Mouse (Mus musculus): ENCODE data around the gene Prmt1. TPM values are rescaled to one million over a fixed set of nuclear protein-coding genes. Genes with fewer than 3 reads are reported as not detected.

Prmt1 gene
- total RNA-seq, 2 experiments from 2014 or later: 380 to 390 TPM

DNA sequence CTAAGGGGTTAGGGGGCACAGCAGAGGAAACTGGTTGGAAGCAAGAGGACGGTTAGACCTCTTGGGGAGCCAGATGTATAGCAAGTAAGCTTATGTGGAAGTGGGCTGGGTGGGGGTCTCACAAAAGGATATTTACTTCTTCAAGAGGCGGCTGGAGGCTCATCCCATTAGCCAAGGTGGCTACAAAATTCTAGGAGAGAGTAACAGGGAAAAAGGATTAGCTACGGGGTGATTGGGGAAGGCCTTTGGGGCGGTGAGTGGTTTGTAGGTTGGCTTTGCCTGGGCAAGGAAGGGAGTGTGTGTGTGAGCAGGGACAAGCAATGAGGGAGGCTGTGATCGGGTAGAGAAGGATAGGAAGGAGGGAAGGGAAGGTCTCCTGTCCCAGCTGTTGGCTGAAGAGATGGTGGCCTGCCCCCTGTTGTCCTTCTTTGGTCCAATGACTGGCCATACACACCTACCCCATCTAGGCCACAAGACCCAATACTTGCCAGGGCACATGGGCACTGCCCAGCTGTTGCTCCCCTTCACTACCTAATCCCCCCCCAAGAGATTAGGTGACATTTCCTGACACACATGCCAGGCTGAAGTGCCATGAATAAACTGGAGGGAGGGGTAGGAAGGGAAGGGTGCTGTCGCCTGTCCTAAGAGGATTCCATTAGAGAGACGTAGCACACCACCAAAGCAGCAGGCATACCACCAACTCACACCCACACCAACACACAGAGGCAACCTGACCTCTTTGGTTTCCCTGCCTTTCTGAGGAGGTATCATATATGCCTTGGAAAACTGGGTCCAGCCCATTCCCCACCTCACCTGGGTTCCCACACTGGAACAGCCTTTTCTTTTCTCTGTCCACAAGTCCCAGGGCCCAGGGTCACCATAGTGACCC lies 2.2 kb downstream of the Prmt1 start:
- no peak for DNase-seq (ENCODE audit: low spot score in 2 of 2)

DNA sequence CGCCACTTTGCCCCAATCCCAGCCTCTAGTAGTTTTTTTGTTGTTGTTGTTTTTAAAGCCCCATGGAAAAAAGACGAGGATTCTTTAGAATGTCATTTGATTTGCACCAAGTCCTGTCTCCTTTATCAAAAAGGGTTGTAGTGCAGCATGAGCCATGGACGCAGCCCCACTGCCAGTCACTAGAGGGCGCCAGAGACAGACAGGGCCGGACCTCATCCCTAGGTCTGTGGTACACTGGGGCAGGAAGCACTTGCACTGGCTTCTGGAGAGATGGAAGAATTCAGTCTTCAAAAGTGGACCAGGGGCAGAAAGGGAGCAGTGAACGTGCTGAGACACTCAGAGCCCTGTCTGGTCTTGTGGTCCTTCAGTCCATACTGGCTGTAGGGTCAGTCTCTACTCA lies 3.3 kb downstream of the Prmt1 start:
- DNase-seq (ENCODE audit: low spot score in 2 of 2): peak; percentile 75 to 80

DNA sequence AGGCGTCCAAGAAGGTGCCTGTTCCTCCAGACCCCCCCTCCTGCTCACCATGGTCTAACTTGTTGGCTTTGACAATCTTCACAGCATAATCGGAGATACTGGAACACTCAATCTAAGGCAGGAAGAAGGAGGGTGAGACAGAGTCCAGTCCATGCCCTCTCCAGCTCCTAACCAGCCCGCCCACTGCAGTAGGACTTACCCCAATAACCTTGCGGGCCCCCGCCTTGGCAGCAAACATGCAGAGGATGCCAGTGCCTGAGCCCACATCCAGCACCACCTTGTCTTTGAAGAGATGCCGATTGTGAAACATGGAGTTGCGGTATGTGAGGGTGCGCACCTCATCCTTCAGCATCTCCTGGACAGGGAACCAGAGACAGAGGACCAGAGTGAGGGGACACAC lies 4.8 kb downstream of the Prmt1 start:
- DNase-seq (ENCODE audit: low spot score in 2 of 2): no peak

DNA sequence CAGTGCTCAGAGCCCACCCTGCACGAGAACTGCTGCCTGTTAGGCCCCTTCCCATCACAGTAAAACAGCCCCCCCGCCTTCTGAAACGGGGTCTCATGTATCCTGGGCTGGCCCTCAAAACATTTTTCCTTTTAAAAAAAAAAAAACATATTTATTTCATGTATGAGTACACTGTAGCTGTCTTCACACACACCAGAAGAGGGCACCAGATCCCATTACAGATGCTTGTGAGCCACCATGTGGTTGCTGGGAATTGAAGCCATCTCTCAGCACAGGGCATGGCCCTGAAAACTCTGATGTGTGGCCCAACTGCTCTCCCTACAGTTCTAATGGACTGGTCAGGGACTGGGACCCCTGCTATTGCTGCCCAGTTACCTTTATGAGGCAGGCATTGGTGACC lies 8.1 kb downstream of the Prmt1 start:
- DNase-seq (ENCODE audit: low spot score in 2 of 2): no peak

DNA sequence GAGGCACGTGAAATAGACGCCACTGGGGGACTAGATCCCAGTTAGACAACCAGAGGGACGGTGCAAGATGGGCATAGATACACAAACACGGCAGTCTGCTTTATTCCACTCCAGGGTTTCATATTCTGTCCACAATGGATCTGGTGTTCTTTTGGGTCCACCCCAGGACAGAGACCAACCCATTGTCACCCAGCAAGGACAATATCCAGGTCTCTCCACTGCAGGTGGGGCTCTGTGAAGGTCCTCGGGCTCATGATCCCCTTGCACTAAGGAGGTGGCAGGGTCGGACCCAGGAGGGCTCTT lies 11.3 kb downstream of the Prmt1 start:
- no peak for DNase-seq (ENCODE audit: low spot score in 2 of 2)

DNA sequence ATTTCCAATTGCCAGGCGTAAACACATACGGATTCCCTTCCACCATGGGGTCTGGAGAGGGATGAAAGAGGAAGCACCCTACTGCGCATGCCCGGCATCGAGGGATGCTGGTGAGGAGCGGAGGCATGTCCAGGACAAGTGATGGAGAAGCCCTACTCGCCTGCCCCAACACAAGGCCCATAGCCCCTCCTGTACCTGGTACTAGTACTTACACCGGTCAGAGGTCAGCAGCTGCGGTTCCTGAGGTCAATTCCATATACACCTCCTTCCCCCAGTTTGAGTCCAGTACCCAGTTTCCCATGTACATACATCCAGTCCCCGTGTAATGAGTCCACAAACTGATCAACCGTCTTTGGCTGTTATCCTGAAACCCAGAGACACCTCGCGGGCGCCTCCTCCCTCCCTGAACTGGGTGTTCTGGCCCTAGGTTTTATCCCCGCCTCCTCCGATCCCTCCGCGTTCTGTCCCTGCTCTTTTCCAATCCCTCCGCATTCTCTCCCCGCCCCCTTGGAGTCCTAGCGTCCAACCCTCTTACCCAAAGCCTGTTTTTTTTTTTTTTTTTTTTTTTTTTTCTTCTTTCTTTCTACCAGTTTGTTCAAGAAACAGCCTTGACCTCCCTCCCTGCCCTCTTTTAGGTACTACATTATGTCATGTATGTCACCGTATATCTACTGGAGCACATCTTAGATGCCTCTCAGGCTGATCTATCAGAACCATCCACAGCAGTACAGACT lies 11.8 kb downstream of the Prmt1 start, which contains the start of gene Cpt1c:
Gene Cpt1c, minus strand, starts transcription at position 469 of the 734 bp plus-strand sequence.
- peak; percentile 47 to 59 for DNase-seq (ENCODE audit: low spot score in 2 of 2)

DNA sequence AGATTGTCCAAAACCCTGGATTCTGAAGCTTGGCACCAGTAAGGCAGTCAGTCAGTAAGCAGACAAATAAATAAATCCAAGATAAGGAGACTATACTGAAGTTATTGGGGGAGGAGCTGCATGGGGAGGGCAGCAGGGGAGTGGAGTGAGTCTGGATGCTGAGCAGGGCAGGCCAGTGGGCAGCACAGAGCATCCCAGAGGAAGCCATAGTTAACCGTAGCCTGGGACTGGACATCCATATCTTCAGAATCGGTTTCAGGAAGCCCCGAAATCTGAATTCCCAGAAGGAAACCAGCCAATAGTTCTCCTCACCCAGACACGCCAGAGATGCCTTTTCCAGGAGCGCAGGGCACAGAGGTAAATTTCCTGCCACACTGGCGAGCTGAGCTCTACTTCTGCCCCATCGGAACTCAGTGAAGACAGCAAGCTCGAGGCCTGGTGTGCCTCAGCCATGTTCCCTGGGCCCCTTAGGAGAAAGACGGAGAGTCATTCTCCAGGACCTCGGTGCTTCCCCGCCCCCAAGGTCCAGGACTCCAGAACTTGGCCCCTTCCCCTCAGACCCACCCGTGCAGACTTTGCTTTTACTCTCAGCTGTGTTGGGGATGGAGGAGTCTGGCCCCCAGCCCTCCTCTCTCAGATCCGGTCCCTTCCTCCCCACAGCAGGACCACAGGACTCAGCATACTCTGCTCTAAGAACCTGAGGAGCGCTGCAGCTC lies 12.8 kb downstream of the Prmt1 start:
- DNase-seq (ENCODE audit: low spot score in 2 of 2): no peak

DNA sequence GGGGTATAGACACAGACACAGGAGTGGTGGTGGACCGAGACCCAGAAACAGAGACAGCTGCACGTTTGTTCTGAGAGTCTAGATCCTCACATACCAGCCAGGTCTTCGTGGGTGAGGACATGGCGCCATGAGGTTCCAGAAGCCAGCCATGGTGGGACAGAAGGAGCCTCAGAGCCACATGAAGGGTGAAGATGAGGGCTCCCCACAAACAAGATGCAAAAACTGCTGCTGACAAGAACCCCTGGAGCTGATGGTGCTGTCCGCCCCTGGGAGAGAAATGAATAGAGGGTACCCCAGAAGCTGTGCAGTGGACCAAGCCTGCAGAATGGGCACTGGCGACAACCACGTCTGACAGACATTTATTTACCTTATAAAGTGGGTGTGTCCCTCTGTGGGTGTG lies 15.2 kb downstream of the Prmt1 start:
- no peak for DNase-seq (ENCODE audit: low spot score in 2 of 2)

DNA sequence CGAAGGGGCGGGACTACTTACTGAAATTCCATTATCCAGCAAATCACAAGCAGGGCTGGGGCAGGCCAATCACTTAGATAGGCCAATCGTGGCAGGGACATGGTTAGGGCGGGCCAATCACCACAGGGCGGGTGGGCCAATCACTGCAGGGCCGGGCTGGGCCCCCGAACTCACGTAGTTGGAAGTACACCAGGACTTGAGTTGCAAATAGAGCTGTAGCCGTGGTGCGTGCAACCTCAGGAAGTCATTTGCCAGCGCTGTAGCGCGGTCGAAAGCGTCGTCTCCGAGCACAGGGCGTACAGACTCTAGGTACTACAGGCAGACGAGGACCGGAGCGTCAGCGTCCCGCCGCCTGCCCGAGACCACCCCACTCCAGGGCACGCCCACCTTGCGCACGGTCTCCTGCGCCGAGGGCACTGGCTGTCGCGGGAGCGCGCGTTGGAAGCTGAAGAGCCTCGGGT lies 16.1 kb downstream of the Prmt1 start:
- peak; percentile 64 to 77 for DNase-seq (ENCODE audit: low spot score in 2 of 2)

DNA sequence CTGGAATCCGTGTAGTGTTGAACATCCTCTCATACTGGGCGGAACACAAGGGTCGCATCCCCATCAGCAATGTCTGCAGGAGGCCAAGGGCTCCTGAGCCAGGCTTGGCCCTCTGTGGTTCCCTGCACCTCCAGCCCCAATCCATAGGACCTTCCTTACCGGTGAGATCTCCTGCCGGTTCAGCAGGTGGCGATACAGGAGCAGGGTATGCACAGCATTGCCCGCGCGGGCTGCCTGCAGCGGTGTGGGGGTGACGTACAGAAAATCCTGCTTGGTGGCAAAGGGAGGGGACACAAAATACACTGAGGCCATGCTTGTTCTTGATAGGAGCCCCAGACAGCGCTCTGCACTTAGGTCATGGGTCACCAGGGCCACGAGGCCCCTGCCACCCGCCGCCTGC lies 19.7 kb downstream of the Prmt1 start:
- no peak for DNase-seq (ENCODE audit: low spot score in 2 of 2)

DNA sequence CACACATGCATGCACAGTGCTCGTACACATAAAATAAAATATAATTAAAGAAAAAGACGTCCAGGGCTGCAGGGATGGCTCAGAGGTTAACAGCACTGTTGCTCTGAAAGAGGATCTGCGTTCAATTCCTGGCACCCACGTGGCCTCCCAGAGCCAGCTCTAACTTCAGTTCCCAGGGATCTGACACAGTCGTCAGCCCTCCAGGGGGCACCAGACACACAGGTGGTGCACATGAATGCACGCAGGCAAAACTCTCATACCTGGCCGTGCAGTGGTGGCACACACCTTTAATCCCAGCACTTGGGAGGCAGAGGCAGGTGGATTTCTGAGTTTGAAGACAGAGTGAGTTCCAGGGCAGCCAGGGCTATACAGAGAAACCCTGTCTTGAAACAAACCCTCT lies 20.4 kb downstream of the Prmt1 start:
- DNase-seq (ENCODE audit: low spot score in 2 of 2): no peak

DNA sequence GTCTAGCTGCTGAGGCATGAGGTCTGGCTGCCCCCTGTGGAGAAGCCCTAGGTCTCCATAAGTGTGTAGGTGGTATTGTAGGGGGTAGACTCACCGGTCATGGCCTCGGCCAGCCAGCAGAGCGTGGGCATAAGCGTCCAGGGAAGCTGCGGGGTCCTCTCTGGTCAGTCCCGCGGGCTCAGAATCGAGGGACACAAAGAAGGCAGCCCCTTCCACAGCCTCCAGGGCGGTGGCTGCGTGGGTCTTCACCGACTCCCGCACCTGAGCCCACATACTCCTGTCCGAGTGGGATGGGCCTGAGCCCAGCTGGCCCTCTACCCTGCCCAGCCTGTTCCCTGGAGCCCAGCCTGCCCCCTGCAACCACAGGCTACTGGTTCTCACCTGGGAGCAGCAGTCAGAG lies 21.4 kb downstream of the Prmt1 start:
- DNase-seq (ENCODE audit: low spot score in 2 of 2): no peak

DNA sequence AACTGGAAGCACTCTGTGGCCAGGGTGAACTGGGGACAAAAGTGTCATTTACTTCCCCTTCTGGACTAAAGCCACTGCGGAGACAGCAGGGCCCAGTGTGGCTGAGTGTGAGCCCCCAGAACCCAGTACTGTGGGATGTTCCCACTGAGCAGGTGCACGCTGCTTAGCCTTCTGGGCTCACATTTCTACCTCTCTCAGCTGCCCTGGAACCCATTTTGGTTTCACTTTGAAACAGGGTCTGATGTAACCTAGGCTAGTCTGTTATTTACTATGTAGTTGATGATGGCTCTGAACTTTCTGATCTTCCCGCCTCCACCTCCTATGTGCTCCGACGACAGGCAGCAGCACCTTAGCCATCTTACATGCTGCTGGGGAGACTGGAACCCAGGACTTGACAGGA lies 23.5 kb downstream of the Prmt1 start:
- no peak for DNase-seq (ENCODE audit: low spot score in 2 of 2)

DNA sequence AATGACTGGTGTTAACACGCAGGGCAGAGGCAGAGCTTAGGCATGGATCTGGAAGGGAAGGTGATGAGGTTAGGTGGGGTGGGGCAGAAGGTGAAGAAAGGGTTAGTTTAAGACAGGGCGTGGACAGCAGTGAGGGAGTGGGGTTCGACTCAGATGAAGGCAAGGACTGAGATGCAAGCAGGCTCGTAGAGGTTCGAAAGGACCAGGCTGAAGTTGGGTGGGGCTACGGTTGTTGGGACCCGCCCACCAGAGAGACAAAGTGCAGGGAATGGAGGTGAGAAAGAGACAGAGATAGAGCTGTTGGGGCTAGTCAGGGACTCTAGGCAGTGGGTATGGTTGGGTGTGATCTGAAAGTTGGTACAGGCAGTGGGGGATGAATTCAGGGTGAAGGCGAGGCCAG lies 24.0 kb downstream of the Prmt1 start:
- DNase-seq (ENCODE audit: low spot score in 2 of 2): no peak

DNA sequence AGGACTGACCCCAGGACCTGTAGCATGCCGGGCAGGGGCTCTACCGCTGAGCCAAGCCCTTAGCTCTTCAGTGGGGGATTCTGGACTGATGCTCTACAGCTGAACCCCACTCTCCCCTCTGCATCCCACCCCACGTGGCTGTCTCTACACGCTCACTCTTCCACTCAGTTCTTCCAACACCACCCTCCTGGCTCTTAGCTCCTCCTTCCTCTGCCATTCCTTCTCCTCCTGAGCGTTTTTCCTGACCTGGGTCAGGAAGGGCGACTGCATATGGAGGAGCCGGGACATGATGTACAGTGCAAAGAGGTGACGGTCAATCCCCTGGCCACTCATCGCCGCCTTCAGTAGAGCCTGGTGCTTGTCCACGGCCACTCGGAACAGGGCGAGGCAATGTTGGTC lies 25.9 kb downstream of the Prmt1 start:
- DNase-seq (ENCODE audit: low spot score in 2 of 2): no peak

DNA sequence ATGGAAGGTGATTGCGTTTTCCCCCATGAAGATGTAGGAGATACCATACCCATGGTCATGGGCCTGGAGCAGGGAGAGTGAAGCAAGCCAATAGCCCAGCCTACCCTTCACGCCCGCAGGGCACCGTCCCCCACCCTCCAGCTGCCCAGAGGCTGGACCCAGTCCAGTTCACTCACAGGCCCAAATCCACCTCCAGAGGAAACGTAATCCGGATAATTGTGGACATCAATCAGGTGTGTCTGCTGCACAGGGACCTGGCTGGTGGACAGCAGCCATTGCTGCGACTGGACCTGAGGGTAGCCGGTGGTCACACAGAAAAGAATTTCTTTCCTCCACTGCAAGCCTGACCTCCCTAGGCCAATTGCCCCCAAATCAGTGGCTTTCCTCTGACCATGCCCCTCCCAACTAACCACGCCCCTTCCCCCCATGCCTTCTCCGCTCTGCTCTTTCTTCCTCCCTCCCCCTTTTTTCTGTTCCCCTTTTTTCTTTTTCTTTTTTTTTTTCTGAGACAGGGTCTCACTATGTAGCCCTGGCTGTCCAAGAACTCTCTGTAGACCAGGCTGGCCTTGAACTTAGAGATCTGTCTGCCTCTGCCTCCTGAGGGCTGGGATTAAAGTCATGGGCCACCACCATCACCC lies 26.4 kb downstream of the Prmt1 start:
- no peak for DNase-seq (ENCODE audit: low spot score in 2 of 2)

DNA sequence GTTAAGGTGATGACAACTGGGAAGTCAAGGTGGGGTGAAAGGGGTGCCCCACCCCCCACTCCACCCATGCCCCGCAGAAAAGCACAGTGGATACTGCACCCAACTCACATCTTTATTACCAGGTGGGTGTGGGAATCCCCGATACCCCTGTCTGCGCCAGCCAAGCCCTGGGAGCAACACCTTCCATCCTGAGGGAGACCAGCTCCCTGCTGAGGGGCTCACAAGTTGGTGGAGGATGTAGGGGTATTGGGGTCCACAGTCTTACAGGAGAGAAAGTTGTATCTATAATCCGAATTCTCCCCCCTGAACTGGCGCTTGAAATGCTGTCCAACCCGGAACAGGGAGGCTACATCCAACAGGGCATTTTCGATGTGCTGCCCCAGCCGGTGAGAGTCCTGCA lies 27.1 kb downstream of the Prmt1 start:
- DNase-seq (ENCODE audit: low spot score in 2 of 2): no peak

DNA sequence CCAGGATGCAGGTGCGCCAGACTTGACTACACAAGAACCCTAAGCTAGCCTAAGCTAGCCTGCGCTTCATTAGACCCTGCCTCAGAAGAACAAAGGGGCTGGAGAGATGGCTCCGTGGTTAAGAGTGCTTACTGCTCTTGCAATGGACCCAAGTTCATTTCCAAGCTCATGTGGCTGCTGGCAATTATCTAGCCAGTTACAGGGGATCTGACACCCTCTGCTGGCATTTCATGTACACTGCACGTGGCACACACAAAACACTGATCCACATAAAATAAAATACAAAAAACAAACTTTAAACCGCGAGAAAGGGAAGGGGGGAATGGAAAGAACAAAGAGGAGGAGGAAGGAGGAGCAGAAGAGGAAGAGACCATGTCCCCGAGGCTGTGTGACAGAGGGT lies 28.2 kb downstream of the Prmt1 start:
- no peak for DNase-seq (ENCODE audit: low spot score in 2 of 2)

DNA sequence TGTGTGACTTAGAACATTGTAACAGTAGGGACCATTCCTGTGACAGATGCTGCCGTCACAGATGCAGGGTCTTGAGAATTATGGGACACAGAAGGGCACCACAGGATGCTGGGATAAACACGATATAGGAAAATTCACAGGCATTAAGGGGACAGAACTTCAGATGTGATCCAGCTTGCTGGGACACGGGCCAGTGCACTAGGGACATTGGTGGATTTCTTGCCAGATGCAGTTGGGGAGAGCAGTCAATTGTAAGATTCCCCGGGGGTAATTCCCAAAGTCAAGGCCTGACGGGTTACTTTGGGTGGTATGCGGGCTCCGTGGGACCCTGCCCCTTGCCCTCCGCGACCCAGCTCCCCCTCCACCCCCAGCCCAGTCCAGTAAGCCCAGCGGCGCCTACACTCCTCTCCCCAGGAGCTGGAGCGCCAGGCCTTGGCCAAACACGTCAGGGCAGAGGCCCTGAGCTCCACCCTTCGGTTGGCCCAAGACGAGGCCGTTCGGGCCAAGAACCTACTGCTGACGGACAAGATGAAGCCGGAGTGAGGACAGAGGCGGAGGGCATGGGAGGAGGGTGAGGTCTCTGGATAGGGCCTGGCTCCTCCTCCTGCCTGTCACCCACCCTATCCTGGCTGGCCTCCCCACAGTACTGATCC lies 29.1 kb downstream of the Prmt1 start:
- no peak for DNase-seq (ENCODE audit: low spot score in 2 of 2)

DNA sequence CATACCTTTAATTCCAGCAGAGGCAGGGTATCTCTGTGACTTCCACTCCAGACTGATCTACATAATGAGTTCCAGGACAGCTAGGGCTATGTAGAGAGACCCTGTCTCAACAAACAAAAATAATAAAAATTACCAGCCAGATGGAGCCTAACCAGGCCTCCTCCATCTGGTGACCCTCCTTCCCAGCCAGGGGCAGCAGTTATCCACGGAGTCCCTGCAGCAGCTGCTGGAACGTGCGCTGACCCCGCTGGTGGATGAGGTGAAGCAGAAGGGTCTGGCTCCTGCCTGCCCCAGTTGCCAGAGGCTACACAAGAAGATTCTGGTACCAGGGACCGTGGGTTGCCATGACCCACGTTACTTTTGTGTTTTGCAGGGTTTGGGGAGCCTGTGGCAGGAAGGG lies 30.1 kb downstream of the Prmt1 start:
- DNase-seq (ENCODE audit: low spot score in 2 of 2): no peak

DNA sequence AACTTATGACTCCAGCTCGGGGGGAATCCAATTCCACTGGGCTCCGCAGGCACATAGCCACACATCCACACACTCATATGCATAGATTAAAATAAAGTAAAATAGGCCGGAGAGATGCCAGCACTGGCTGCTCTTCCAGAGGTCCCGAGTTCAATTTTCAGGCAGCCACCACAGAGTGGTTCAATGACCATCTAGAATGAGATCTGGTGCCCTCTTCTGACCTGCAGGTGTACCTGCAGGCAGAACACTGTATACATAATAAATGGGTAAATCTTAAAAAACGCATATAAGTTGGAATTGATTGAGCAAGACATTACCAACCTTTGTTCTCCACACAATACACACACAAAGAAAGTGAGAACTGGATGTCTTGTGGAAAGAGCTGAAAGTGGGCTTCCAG lies 30.7 kb downstream of the Prmt1 start:
- DNase-seq (ENCODE audit: low spot score in 2 of 2): no peak
